Mouse (Mus musculus) stomach, postnatal 0 days (tissue): ENCODE data around the gene Wwox. TPM values are rescaled to one million over a fixed set of nuclear protein-coding genes. Genes with fewer than 3 reads are reported as not detected.

ENCODE experiments used
- ATAC-seq: fragments of 200-750 bp; cut with Nextera tagmentation; 2 replicates; pipeline ENCODE4 v1.8.0; 2017; ENCODE audit not compliant: low FRiP score, low TSS enrichment
- DNase-seq: peaks from one replicate; pipeline ENCODE4 v3.0.0-alpha.2; 2016; ENCODE audit warnings: low spot score
- H3K27ac ChIP-seq: fragments of 300-500 bp; sonication (generic); replicated peaks from 2 replicates; pipeline ENCODE4 v1.5.1; 2014; ENCODE audit warnings: mild to moderate bottlenecking, control low read depth
- H3K27me3 ChIP-seq: fragments of 300-500 bp; sonication (generic); 2 replicates; pipeline ENCODE4 v1.6.1; 2014; ENCODE audit warnings: low read length; ENCODE audit not compliant: control insufficient read depth, insufficient read depth
- H3K36me3 ChIP-seq: fragments of 300-500 bp; sonication (generic); 2 replicates; pipeline ENCODE4 v1.6.1; 2014; ENCODE audit warnings: low read length, mixed read lengths; ENCODE audit not compliant: control insufficient read depth, insufficient read depth
- H3K4me1 ChIP-seq: fragments of 300-500 bp; sonication (generic); replicated peaks from 2 replicates; pipeline ENCODE4 v1.6.1; 2014; ENCODE audit warnings: antibody characterized with exemption; ENCODE audit not compliant: control insufficient read depth, insufficient read depth
- H3K4me2 ChIP-seq: fragments of 300-500 bp; sonication (generic); replicated peaks from 2 replicates; pipeline ENCODE4 v1.6.1; 2014; ENCODE audit warnings: low read depth, mild to moderate bottlenecking, control low read depth, moderate library complexity
- H3K4me3 ChIP-seq: fragments of 300-500 bp; sonication (generic); 2 replicates; pipeline ENCODE4 v1.5.1; 2014; ENCODE audit warnings: low read depth, low read length, control low read depth
- H3K9ac ChIP-seq: fragments of 300-500 bp; sonication (generic); 2 replicates; pipeline ENCODE4 v1.6.1; 2014; ENCODE audit warnings: mild to moderate bottlenecking, low read length, control low read depth, mixed read lengths
- H3K9me3 ChIP-seq: fragments of 300-500 bp; sonication (generic); 2 replicates; pipeline ENCODE4 v1.6.1; 2016; ENCODE audit warnings: low read length; ENCODE audit not compliant: control insufficient read depth
- CTCF ChIP-seq: IDR thresholded peaks from 2 replicates; pipeline ENCODE4 v1.5.1; 2016; ENCODE audit warnings: antibody characterized with exemption, low read depth, mild to moderate bottlenecking, moderate library complexity
- EP300 ChIP-seq: optimal IDR thresholded peaks from 2 replicates; pipeline ENCODE3; 2016; ENCODE audit warnings: antibody characterized with exemption
- WGBS: fragments of 180-500 bp; shearing (Covaris S2); extraction: QIAGEN DNeasy Blood & Tissue Kit; methylation state at CpG from one replicate; pipeline ENCODE4 v1.1.7; 2014; 5-methylcytosine and 5-hydroxymethylcytosine counted together
- polyA plus RNA-seq: library from polyadenylated mRNA; unstranded; fragments of >200 nt; fragmentation: Nextera tagmentation; extraction: Ambion mirVana; gene quantifications from 2 replicates; pipeline ENCODE4 v1.2.1, GENCODE M21; 2015

The Wwox gene
- polyA plus RNA-seq, 1 experiment from 2014 or later: 9.2 TPM

DNA sequence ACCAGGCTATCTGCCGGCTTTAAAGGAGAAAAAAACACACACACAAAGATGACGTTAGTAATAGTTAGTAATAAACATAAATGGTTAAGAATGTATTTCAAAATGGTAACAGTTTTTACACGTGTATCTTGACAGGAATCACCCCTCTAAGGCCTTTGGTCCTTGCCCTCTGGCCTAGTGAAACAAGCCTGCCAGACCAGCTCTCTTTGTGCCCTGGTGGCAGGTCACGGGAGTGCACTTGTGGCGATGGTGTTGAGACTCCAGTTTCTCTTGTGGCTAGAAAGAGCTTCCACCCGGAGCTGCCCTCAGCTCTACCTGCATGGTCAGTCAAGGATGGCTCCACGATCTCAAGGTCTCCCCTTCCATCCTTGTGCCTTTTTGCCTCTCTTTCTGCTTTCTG, 110.6 kb downstream of the Wwox start:
- Histone ChIP-seq H3K27ac (no peak overlapping the region), H3K9ac (no peak overlapping the region), H3K4me2 (no peak overlapping the region), H3K9me3 (no peaks in the 10 kb centered on the region), H3K36me3 (no peaks in the 10 kb centered on the region), H3K4me3 (no peak overlapping the region), H3K27me3 (no peaks in the 10 kb centered on the region), H3K4me1 (no peaks in the 10 kb centered on the region)
- DNase-seq: peak; percentile 45
- 74% methylated on average over 7 of the region's 7 CpGs for WGBS
- no peak for ATAC-seq
- TF ChIP-seq EP300: no peak
- TF ChIP-seq CTCF: peak; percentile 57

DNA sequence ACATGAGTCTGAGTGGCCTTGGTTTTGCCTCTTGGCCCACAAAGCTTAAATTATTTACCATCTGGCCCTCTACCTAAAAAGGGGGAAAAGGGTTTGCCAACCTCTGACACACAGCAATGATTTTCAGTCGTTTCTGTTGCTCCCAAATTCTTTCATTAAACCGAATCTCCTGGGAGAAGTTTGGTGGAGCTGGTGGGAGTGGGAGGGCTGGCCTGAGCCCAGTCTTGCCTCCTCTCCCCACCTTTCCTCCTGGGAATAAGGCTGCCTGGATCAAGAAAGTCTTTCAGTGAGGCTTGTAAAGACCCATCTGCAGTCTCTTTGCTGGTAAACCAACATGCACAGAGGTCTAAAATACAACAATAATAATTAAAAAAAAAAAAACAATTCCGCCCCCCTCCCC, 113.2 kb downstream of the Wwox start:
- TF ChIP-seq CTCF (no peak), EP300 (no peak)
- Histone ChIP-seq H3K4me2 (no peak overlapping the region), H3K27ac (no peak overlapping the region), H3K4me3 (no peak overlapping the region), H3K9ac (no peak overlapping the region), H3K27me3 (no peaks in the 10 kb centered on the region), H3K4me1 (no peaks in the 10 kb centered on the region), H3K36me3 (no peaks in the 10 kb centered on the region), H3K9me3 (no peaks in the 10 kb centered on the region)
- ATAC-seq: no peak
- no peak for DNase-seq
- WGBS: 56% methylated on average over 3 of the region's 3 CpGs

DNA sequence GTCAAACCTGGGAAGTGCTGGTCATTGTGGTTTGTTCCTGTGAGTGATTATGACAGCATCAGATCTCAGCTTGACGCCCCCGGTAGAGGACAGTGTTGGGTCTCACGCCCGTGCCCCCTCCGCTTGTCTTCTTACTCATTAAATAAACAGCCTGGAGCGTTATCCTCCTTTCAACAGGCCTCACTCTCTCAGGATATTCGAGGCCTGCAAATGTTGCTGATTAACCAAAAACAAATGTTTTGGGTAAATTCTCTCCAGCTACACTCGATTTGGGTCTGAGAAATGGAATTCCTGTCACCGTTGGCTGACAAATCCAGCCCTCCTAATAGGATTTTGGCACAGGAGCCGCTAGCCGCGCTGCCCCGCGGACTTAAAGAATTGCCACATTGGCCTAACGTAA, 115.5 kb downstream of the Wwox start:
- no peak overlapping the region for H3K9ac ChIP-seq
- no peak overlapping the region for H3K4me3 ChIP-seq
- no peak overlapping the region for H3K27ac ChIP-seq
- H3K36me3 ChIP-seq: no peaks in the 10 kb centered on the region
- H3K4me1 ChIP-seq: no peaks in the 10 kb centered on the region
- no peak for DNase-seq
- H3K9me3 ChIP-seq: no peaks in the 10 kb centered on the region
- WGBS: 55% methylated on average over 15 of the region's 15 CpGs
- H3K27me3 ChIP-seq: no peaks in the 10 kb centered on the region
- no peak for ATAC-seq
- TF ChIP-seq CTCF (no peak), EP300 (no peak)
- no peak overlapping the region for H3K4me2 ChIP-seq

DNA sequence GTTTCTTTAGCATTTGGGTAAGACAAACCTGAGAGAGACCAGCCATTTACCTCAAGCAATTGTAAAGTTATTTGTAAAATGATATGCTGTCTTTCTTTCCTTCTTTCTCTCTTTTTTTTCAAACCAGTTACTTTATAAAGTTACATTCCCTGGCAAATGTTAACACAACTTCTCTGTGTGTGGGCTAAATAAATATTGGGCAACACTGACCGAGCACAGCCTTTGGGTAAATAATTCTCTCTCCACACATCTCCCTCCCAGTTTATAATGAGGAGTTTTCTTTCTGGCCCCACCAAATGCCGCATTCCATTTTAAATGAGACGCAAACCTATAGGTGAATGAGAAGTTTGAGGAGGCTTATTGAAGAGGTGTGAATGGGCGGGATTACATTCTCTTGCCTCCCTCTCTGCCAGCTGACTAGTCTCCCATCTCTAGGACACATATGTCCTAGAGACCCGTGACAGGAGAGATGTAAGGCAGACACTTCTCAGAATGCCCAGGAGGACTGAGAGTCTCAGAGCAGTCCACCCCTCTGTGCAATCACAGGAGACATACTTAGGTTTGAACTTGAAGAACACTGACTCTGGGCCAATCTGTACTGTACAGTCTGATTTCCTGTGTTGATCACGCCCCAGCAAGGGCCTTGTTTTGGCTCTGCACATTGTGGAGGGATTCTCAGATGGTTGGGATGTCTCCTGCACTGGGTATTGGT, 116.2 kb downstream of the Wwox start:
- Histone ChIP-seq H3K4me3 (no peak overlapping the region), H3K4me1 (no peaks in the 10 kb centered on the region), H3K27me3 (no peaks in the 10 kb centered on the region), H3K27ac (no peak overlapping the region), H3K9ac (no peak overlapping the region), H3K4me2 (no peak overlapping the region), H3K36me3 (no peaks in the 10 kb centered on the region), H3K9me3 (no peaks in the 10 kb centered on the region)
- DNase-seq (no peak), ATAC-seq (no peak)
- 55% methylated on average over 6 of the region's 6 CpGs for WGBS
- TF ChIP-seq CTCF: no peak
- TF ChIP-seq EP300: no peak

DNA sequence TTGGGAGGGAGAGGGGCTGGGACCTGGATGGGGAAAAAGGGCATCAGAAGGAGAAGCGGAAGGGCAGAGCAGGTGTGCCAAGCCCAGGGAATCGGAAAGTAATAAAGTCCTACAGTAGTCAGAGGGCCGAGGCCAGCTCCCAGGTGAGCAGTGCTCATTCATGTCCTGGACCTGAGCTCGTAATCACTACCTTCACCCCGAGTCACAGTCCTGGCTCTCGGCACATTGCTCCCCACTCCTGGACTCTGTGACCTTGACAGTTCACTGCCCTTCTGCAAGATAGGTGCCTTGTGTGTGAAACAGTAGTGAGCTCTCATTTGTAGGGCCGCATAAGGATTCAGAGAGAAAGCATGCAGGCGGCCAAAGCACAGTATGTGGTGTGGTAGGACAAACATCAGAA, 121.7 kb downstream of the Wwox start:
- 93% methylated on average over 8 of the region's 8 CpGs for WGBS
- Histone ChIP-seq H3K27me3 (no peaks in the 10 kb centered on the region), H3K9ac (no peak overlapping the region), H3K4me1 (no peaks in the 10 kb centered on the region), H3K4me2 (no peak overlapping the region), H3K9me3 (no peaks in the 10 kb centered on the region), H3K36me3 (no peaks in the 10 kb centered on the region), H3K27ac (no peak overlapping the region), H3K4me3 (no peak overlapping the region)
- DNase-seq (no peak), ATAC-seq (no peak)
- TF ChIP-seq EP300 (no peak), CTCF (no peak)

DNA sequence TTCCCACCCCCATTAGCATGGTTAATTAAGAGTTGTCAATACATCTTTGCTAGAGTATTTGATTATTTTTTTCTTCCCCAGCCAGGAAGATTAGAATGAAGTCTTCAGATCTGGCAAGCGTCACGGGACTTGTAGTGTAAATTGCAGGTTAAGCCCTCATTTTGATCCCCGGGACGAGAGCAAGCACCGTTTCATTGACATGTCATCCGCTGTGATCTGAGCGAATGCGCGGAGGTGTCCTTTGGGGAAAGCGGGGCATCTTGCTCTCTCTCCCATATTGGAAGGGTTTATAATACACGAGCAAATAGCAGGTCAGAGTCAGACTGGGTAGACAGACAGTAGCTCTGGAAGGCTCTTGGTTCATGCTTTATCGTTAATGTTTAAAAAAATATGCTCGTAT, 123.0 kb downstream of the Wwox start:
- ATAC-seq (no peak), DNase-seq (no peak)
- WGBS: 87% methylated on average over 13 of the region's 13 CpGs
- H3K4me3 ChIP-seq: no peak overlapping the region
- H3K4me2 ChIP-seq: no peak overlapping the region
- H3K27me3 ChIP-seq: no peaks in the 10 kb centered on the region
- no peak overlapping the region for H3K9ac ChIP-seq
- H3K27ac ChIP-seq: no peak overlapping the region
- no peaks in the 10 kb centered on the region for H3K4me1 ChIP-seq
- TF ChIP-seq CTCF (no peak), EP300 (no peak)
- no peaks in the 10 kb centered on the region for H3K36me3 ChIP-seq
- no peaks in the 10 kb centered on the region for H3K9me3 ChIP-seq
